Mouse (Mus musculus) embryonic facial prominence, embryonic 15.5 days (tissue): ENCODE measurements around the gene Itpkb. TPM values are rescaled to one million over a fixed set of nuclear protein-coding genes. Genes with fewer than 3 reads are reported as not detected.

Experiments
- polyA plus RNA-seq: library from polyadenylated mRNA; unstranded; fragments of >200 nt; fragmentation: Nextera tagmentation; extraction: Ambion mirVana; gene quantifications from 2 replicates; pipeline ENCODE4 v1.2.1, GENCODE M21; 2015

Itpkb gene
- polyA plus RNA-seq, 1 experiment from 2014 or later = 13.5 TPM

Other genes with a start within 250 kb of the Itpkb start
- gene Coq8a, start 130.9 kb upstream of the Itpkb start, polyA plus RNA-seq = 11.8 and 12.1 TPM in 2 replicates
- 22.3 and 24.6 TPM in 2 replicates for gene Psen2, start 67.0 kb upstream of the Itpkb start, polyA plus RNA-seq
- 3.8 and 5.2 TPM in 2 replicates for gene Stum, start 153.0 kb downstream of the Itpkb start, polyA plus RNA-seq
- gene Parp1, start 238.4 kb downstream of the Itpkb start, polyA plus RNA-seq = 99.0 and 102 TPM in 2 replicates